Mouse (Mus musculus) midbrain, embryonic 12.5 days (tissue): ENCODE data around the gene Bnip2. TPM values are rescaled to one million over a fixed set of nuclear protein-coding genes. Genes with fewer than 3 reads are reported as not detected.

ENCODE experiments used
- ATAC-seq: fragments of 200-750 bp; cut with Nextera tagmentation; 2 replicates; pipeline ENCODE4 v1.8.0; 2017; ENCODE audit warnings: low read depth, moderate TSS enrichment, moderate library complexity; ENCODE audit not compliant: low FRiP score
- H3K27ac ChIP-seq: fragments of 300-500 bp; sonication (generic); replicated peaks from 2 replicates; pipeline ENCODE4 v1.5.1; 2016; ENCODE audit warnings: mild to moderate bottlenecking
- H3K27me3 ChIP-seq: fragments of 300-500 bp; sonication (generic); 2 replicates; pipeline ENCODE4 v1.6.1; 2016; ENCODE audit warnings: mild to moderate bottlenecking
- H3K36me3 ChIP-seq: fragments of 300-500 bp; sonication (generic); 2 replicates; pipeline ENCODE4 v1.6.1; 2016
- H3K4me1 ChIP-seq: fragments of 300-500 bp; sonication (generic); 2 replicates; pipeline ENCODE4 v1.6.1; 2016
- H3K4me2 ChIP-seq: fragments of 300-500 bp; sonication (generic); replicated peaks from 2 replicates; pipeline ENCODE4 v1.6.1; 2016; ENCODE audit warnings: mild to moderate bottlenecking, moderate library complexity
- H3K4me3 ChIP-seq: fragments of 300-500 bp; sonication (generic); 2 replicates; pipeline ENCODE4 v1.5.1; 2016; ENCODE audit warnings: mild to moderate bottlenecking
- H3K9ac ChIP-seq: fragments of 300-500 bp; sonication (generic); replicated peaks from 2 replicates; pipeline ENCODE4 v1.6.1; 2016; ENCODE audit warnings: mild to moderate bottlenecking, moderate library complexity
- H3K9me3 ChIP-seq: fragments of 300-500 bp; sonication (generic); 2 replicates; pipeline ENCODE4 v1.6.1; 2016; ENCODE audit warnings: mild to moderate bottlenecking
- WGBS: fragments of 180-500 bp; shearing (Covaris S2); methylation state at CpG from one replicate; pipeline ENCODE4 v1.1.7; 2016; 5-methylcytosine and 5-hydroxymethylcytosine counted together
- polyA plus RNA-seq: library from polyadenylated mRNA; unstranded; fragments of >200 nt; fragmentation: Nextera tagmentation; extraction: Ambion mirVana; gene quantifications from 2 replicates; pipeline ENCODE4 v1.2.1, GENCODE M21; 2016

The Bnip2 gene
- polyA plus RNA-seq, result 114 and 117 TPM in 2 replicates

- Histone ChIP-seq H3K36me3 (peaks cover 9% of the 10 kb centered on the region; the same call in 1 of the 2 replicates), H3K4me1 (peaks cover 23% of the 10 kb centered on the region), H3K4me3 (peak within 1 kb of the TSS; percentile 99), H3K9me3 (no peaks in the 10 kb centered on the region), H3K27ac (peak within 1 kb of the TSS; percentile 96), H3K4me2 (peak within 1 kb of the TSS; percentile 69), H3K27me3 (no peaks in the 10 kb centered on the region), H3K9ac (peak within 1 kb of the TSS; percentile 98)
- peak; percentile 94 for ATAC-seq
- under 1% methylated on average over 76 of the region's 76 CpGs for WGBS
Measured at GRCm38 (mm10) chr9:69989303-69990121, at the start of gene Bnip2. Bnip2 (plus strand) TSS chr9:69989466.

DNA sequence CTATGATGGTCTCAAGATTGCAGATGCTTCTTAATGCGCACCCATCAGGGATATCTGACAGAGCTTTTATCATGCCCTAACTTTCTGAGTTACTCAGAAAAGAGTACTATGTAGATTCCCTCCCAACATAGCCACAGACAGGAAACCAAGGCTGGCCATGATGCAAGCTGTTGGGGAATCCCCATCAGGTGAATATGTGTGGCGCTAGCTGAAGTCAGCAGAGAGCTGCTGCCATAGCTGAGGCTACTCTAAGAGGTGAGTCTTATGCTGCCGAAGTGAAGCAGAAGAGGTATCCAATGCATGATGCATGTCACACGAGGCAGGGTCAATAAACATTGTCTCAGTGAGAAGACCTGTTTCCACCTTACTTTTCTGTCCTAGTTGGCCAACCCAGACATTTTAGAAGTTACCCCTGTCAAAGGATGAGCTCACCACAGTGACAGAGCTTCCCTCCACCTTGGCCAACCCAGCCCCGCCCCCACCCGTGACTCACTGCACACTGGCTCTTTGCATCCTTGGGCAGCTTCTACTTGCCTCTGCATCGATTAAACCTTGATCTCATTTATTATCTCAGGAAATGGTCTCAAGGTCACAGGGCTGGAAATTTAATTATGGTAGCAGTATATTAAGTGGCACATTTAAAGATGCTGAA, 48.3 kb upstream of the Bnip2 start:
- Histone ChIP-seq H3K4me1 (no peaks in the 10 kb centered on the region), H3K9me3 (no peaks in the 10 kb centered on the region), H3K36me3 (no peaks in the 10 kb centered on the region), H3K27me3 (no peaks in the 10 kb centered on the region), H3K27ac (no peak overlapping the region), H3K4me2 (no peak overlapping the region), H3K9ac (no peak overlapping the region), H3K4me3 (no peak overlapping the region)
- no peak for ATAC-seq
- 90% methylated on average over 7 of the region's 7 CpGs for WGBS

GRCm38 (mm10) chr9:69941556-69941955, 47.7 kb upstream of the Bnip2 start:
- no peaks in the 10 kb centered on the region for H3K4me1 ChIP-seq
- H3K36me3 ChIP-seq, result no peaks in the 10 kb centered on the region
- H3K4me2 ChIP-seq, result no peak overlapping the region
- no peaks in the 10 kb centered on the region for H3K27me3 ChIP-seq
- H3K9me3 ChIP-seq, result no peaks in the 10 kb centered on the region
- ATAC-seq, result no peak
- 79% methylated on average over 6 of the region's 6 CpGs for WGBS
- no peak overlapping the region for H3K27ac ChIP-seq
- H3K9ac ChIP-seq, result no peak overlapping the region
- no peak overlapping the region for H3K4me3 ChIP-seq

DNA sequence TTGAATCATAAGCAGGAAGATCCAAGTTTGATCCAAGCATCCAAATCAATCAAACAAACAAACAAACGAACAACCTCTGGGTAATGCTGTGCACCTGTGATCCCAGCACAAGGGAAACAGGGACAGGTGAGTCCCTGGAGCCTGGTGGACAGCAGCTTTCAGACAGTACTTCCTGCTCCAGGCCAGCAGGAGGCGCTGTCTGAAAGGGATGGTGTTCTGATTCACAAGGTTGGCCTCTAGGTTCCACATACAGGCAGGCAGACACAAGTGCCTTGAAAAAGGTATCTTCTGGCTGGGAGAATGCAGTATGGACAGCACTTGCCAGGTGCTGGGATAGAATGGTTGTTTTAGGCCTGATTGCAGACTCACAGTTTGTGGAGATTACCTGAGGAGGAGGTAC, 40.3 kb upstream of the Bnip2 start:
- Histone ChIP-seq H3K4me3 (no peak overlapping the region), H3K27me3 (no peaks in the 10 kb centered on the region), H3K9ac (no peak overlapping the region), H3K27ac (no peak overlapping the region), H3K36me3 (no peaks in the 10 kb centered on the region), H3K4me2 (no peak overlapping the region), H3K4me1 (no peaks in the 10 kb centered on the region), H3K9me3 (no peaks in the 10 kb centered on the region)
- WGBS, result 10% methylated on average over 2 of the region's 2 CpGs
- no peak for ATAC-seq

DNA sequence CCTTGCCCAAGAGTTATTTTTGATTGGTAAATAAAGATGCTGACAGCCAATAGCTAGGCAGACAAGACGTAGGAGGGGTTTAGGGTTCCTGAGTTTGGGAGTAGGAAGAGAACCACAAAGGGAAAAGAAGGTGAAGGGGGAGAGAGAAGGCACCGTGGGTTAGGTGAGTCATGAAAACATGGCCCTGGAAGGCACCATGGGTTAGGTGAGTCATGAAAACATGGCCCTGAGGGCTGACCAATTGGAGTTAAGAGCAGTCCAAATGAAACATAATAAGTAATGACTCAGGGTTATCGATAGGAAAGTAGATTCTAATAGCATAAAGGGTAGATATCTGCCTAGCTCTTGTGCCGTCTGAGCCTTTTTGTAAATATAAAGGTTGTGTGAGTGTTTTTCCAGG, 39.6 kb upstream of the Bnip2 start:
- Histone ChIP-seq H3K36me3 (no peaks in the 10 kb centered on the region), H3K4me3 (no peak overlapping the region), H3K9ac (no peak overlapping the region), H3K27me3 (no peaks in the 10 kb centered on the region), H3K27ac (no peak overlapping the region), H3K4me1 (no peaks in the 10 kb centered on the region), H3K9me3 (no peaks in the 10 kb centered on the region), H3K4me2 (no peak overlapping the region)
- no peak for ATAC-seq
- 93% methylated on average over 4 of the region's 4 CpGs for WGBS

GRCm38 (mm10) chr9:69961007-69961406, 28.3 kb upstream of the Bnip2 start:
- ATAC-seq, result no peak
- Histone ChIP-seq H3K4me3 (no peak overlapping the region), H3K27ac (no peak overlapping the region), H3K9ac (no peak overlapping the region), H3K9me3 (0 out of 2 replicates have a peak, but pooled peaks cover 8% of the 10 kb centered on the region), H3K27me3 (no peaks in the 10 kb centered on the region), H3K4me1 (no peaks in the 10 kb centered on the region), H3K36me3 (no peaks in the 10 kb centered on the region), H3K4me2 (no peak overlapping the region)
- 86% methylated on average over 6 of the region's 6 CpGs for WGBS

DNA sequence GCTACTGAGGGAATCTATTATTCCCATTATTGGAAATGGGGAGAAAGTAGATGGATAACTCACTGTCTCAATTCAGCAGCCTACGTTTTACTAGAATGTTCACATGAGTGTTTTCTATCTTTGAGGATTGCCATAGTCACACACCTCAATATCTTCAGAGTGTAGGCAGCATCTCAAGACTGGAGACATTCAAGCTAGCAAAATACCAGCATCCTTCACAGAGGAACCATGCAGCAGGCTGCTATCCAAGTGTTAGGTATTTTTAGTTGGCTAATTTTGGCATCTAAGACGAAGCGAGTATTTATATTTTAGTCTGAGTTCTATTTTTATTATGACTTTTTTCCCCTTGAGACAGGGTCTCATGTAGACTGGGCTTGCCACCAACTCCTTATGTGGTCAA, 24.9 kb upstream of the Bnip2 start:
- no peak overlapping the region for H3K4me3 ChIP-seq
- H3K36me3 ChIP-seq, result no peaks in the 10 kb centered on the region
- no peak for ATAC-seq
- no peak overlapping the region for H3K9ac ChIP-seq
- H3K27me3 ChIP-seq, result no peaks in the 10 kb centered on the region
- H3K27ac ChIP-seq, result no peak overlapping the region
- H3K4me1 ChIP-seq, result no peaks in the 10 kb centered on the region
- no peak overlapping the region for H3K4me2 ChIP-seq
- 0 out of 2 replicates have a peak, but pooled peaks cover 8% of the 10 kb centered on the region for H3K9me3 ChIP-seq
- WGBS, result 83% methylated on average over 3 of the region's 3 CpGs

DNA sequence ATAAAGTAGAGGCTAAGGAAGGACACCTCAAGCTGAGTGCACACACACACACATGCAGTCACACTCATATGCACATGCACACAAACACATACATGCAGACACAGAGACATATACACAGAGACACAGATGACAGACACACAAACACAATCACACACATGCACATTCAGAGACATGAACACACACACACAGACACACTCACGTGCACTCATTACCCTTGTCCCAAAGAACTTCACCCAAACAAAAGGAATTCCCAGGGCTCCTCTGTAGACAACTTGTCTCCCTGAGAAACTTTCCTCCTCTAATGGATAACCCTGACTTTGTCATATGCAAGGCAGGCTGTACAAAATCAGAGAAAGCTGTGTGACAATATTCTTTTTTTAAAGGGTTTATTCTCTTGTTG, 3.7 kb upstream of the Bnip2 start:
- no peaks in the 10 kb centered on the region for H3K9me3 ChIP-seq
- H3K9ac ChIP-seq, result no peak overlapping the region
- no peak overlapping the region for H3K4me2 ChIP-seq
- WGBS, result 63% methylated on average over 1 of the region's 1 CpGs
- no peak for ATAC-seq
- no peak overlapping the region for H3K4me3 ChIP-seq
- H3K27ac ChIP-seq, result no peak overlapping the region
- H3K36me3 ChIP-seq, result no peaks in the 10 kb centered on the region
- H3K27me3 ChIP-seq, result no peaks in the 10 kb centered on the region
- H3K4me1 ChIP-seq, result peaks cover 5% of the 10 kb centered on the region

DNA sequence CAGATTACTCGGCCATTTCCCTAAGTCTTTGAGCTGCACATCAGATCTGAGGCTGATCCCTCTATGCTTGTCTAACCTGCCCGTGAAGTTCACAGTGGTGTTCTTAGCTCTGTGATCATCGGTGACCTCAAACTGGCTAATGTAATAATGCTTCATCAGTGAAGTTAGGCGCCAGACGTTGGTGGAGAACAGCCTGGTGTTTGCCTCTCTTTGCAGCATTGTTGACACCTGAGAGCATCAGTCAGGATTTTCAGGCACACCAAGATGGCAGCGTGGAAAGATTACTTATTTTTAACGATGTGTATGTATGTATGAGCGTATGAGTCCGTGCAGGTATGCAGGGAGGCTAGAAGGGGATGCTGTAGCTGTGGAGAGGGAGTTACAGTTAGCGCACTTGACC, 3.2 kb upstream of the Bnip2 start:
- 82% methylated on average over 10 of the region's 10 CpGs for WGBS
- Histone ChIP-seq H3K4me2 (no peak overlapping the region), H3K4me1 (peaks cover 11% of the 10 kb centered on the region), H3K27me3 (no peaks in the 10 kb centered on the region), H3K4me3 (no peak overlapping the region), H3K9me3 (no peaks in the 10 kb centered on the region), H3K36me3 (no peaks in the 10 kb centered on the region), H3K27ac (no peak overlapping the region), H3K9ac (no peak overlapping the region)
- ATAC-seq, result no peak

- Histone ChIP-seq H3K36me3 (0 out of 2 replicates have a peak, but pooled peaks cover 2% of the 10 kb centered on the region), H3K4me1 (peaks cover 15% of the 10 kb centered on the region), H3K4me3 (no peak overlapping the region), H3K9ac (no peak overlapping the region), H3K9me3 (no peaks in the 10 kb centered on the region), H3K27ac (no peak overlapping the region), H3K27me3 (no peaks in the 10 kb centered on the region), H3K4me2 (no peak overlapping the region)
- WGBS, result 83% methylated on average over 5 of the region's 5 CpGs
- ATAC-seq, result no peak
Measured at GRCm38 (mm10) chr9:69986571-69986970, 2.7 kb upstream of the Bnip2 start.

DNA sequence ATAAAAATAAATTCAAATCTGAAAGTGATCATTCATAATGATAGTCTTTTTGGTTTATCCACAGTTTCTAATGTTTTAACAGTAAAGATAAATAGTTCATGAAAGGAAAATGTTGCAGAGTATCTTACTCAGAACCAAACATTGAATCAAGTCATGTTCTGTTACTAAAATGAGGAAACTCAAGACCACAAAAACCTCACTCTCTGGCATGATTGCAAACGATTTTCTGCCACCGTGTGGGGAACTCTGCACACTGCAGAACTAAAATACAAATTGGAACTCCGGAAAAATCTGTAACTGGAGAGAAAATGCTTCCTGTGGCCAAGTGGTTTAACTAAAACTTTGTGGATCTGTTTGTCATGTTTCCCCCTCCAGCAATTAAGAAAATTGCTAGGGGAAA, 1.7 kb upstream of the Bnip2 start:
- Histone ChIP-seq H3K4me2 (no peak overlapping the region), H3K36me3 (0 out of 2 replicates have a peak, but pooled peaks cover 9% of the 10 kb centered on the region), H3K9me3 (no peaks in the 10 kb centered on the region), H3K4me3 (no peak overlapping the region), H3K27me3 (no peaks in the 10 kb centered on the region), H3K9ac (no peak overlapping the region), H3K27ac (no peak overlapping the region), H3K4me1 (peaks cover 19% of the 10 kb centered on the region)
- no peak for ATAC-seq
- WGBS, result 4% methylated on average over 3 of the region's 3 CpGs

GRCm38 (mm10) chr9:69988706-69989302, 462 bp upstream of the Bnip2 start:
- H3K27ac ChIP-seq, result peak overlapping the region; percentile 96
- no peaks in the 10 kb centered on the region for H3K27me3 ChIP-seq
- peaks cover 23% of the 10 kb centered on the region for H3K4me1 ChIP-seq
- H3K36me3 ChIP-seq, result peaks cover 9% of the 10 kb centered on the region; the same call in 1 of the 2 replicates
- 44% methylated on average over 16 of the region's 16 CpGs for WGBS
- no peak for ATAC-seq
- no peaks in the 10 kb centered on the region for H3K9me3 ChIP-seq
- peak overlapping the region; percentile 99 for H3K4me3 ChIP-seq
- peak overlapping the region; percentile 98; the same call in 1 of the 2 replicates for H3K9ac ChIP-seq
- peak overlapping the region; percentile 46 for H3K4me2 ChIP-seq
